Mouse (Mus musculus) heart, adult 9 months (tissue): ENCODE measurements around the gene Inpp4b.

Experiments
- DNase-seq, 2 experiments: peaks; one replicate each; pipeline ENCODE4 v3.0.0; 2022; ENCODE audit warnings: low spot score in 2 of 2

Inpp4b gene

DNA sequence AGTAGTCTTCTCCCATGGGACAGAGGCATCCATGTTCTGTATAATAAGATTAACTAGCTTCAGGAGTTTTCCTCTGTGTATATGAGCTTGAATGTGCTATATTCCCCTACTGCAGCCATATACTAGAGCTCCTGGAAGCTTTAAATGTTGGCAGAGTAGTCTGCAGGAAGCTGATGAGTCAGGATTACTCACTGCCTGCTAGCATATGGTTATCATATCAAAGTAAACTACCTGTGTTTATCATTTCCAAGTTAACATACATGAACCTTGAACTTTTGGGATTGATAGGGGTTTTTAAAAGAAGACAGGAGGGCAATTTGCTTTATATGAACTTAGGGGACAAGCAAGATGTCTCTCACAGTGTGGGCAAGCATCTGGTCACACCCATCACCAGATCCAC, 498.2 kb downstream of the Inpp4b start:
- no peak for DNase-seq

- DNase-seq, result no peak
Observed at GRCm38 (mm10) chr8:81844104-81844982, 502.0 kb downstream of the Inpp4b start.

DNA sequence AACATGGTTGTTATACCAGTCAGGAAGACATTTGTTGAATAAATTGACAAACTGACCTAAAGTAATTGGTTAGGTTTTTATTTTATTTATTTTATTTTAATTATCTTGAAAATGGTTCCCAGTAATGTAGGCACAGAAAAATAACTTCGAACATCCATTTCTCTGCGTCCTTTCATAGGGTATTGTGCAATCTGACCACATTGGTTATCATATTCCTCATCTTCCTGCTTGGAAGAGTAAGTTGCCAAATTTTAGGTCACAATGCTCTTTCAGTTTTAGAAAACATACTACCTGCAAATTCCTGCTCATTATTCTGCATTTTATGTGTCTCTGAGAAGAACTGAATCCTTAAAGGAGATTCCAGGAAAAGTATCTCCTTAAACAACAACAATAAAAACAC, 505.6 kb downstream of the Inpp4b start:
- DNase-seq, result no peak

DNA sequence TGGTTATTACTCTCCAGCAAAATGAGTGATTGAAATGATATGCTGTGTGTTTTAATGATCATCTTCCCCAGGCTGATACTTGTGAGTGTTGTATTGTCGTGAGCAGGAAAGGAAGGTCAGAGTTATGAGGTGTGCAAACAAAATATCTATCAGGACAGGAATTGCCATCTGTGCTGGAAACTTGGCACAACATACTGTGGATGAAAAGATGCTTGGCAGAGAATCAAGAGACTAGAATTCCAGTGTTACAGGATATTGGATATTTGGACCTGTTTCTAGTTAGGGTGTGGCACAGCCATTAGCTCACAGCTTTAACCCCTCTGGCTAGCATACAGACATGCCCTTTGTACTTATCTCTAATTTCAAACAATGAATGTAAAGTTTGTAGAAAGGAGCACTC, 507.6 kb downstream of the Inpp4b start:
- no peak for DNase-seq

- DNase-seq, result no peak
Observed at GRCm38 (mm10) chr8:81853184-81853583, 510.8 kb downstream of the Inpp4b start.

- peak in 1 of 2 experiments; percentile 2 for DNase-seq
Observed at GRCm38 (mm10) chr8:81854543-81854942, 512.2 kb downstream of the Inpp4b start.

DNA sequence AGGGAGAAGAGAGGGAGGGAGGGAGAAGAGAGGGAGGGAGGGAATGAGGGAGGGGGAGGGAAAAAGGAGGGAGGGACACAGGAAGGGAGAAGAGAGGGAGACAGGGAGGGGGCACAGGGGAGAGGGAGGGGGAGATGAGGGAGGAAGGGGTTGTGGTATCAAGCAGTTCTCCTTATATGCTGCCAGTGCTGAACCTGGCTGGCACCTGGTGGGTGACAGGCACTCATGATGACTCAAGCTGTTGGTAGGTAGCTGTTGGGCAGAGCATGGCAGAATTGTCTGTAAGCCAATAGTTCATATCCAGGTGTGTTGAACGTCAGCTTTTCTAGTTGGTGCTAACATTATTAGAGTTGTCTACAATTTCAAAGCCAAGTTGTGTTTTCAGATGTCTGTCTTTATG, 512.7 kb downstream of the Inpp4b start:
- DNase-seq, result no peak

DNA sequence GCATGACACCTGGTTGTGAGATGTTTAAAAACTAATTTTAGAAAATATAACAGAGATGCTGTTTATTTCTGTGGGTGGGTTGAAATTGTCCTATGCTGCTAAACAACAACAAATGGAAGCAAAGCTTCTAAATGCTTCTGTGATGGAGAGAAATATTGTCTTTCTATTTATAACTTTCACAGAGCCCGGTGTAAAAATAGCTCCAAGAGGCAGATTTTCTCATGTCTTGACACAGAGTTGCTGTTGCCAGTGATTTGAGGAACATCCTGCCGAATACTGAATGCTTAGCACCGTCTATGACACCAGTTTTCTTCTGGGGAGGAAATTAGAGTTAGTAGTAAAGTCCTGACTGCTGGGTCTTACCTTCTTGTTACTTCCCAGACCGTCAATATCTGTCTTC, 513.8 kb downstream of the Inpp4b start:
- DNase-seq, result peak; percentile 14 to 24

DNA sequence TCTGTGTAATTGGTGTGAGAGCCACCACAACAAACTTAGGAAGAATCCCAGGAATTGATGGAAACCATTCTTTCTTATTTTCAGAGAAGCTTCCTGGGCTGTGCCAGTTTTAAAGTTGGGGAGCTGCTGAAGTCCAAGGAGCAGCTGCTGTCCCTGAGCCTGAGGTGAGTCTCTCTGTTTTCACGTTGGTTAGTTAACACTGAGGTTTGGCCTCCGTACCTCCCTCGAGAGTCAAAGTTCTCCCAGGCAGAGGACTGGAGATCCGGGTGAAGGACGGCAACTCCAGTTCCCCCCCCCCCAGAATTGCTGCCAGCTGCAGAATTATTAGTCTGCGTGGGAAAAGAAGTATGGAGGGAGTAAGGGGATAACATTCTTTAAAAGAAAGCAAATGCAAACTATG, 514.3 kb downstream of the Inpp4b start:
- no peak for DNase-seq

GRCm38 (mm10) chr8:81858393-81858792, 516.0 kb downstream of the Inpp4b start:
- DNase-seq, result no peak

- no peak for DNase-seq
Observed at GRCm38 (mm10) chr8:81859805-81860204, 517.4 kb downstream of the Inpp4b start.

DNA sequence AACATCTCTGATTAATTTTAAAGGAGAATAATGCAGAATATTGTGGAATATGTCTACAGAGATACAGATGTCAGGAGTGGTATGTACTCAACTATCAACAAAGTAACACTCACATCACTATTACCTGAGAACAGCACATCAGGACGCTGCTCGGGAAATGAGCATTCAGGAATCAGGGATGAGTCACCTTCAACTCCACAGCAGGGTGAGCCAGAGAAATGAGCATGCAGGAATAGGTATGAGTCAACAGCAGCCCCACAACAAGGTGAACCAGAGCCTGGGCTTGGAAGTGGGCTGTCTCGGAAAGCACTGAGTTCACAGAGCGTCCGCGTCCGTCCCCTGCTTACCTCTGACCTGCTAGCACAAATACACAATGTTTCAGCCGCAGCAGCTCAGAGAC, 519.0 kb downstream of the Inpp4b start:
- no peak for DNase-seq

DNA sequence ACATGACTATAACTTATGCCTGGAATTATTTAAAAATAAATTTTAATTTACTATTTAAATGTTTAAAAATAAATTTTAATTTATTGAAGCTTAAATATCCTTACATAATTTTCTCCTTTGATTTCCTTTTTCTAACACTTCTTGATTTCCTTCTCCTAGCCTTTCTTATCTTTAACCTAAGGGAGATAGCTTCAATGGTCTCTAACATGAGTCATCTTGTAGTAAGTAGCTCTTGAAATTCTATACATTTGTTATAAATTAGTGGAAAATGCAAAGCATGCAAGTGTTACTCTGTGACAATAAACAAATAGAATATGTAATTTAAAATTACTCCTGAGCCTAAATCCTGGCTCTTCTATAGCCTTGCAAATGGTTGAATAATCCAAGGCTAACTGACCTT, 520.4 kb downstream of the Inpp4b start:
- DNase-seq, result no peak

DNA sequence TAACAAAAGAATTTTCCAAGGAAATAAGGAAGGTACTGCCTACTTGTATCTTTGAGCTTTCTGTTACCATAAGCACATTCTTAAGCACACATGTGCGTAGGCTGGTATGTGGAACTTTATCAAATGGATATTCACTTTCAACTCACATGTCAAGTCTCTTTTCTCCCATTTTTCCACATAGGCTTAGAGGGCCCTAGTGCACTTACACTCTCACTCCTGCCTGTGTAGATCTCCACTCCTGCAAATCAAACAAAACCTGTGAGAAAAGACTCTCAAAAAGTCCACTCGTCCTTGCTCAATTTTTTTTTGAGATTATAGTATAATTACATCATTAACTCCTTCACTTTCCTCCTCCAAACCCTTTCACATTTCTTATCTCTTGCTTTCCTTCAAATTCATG, 522.0 kb downstream of the Inpp4b start:
- no peak for DNase-seq

GRCm38 (mm10) chr8:81865664-81866063, 523.3 kb downstream of the Inpp4b start:
- peak; percentile 25 to 45 for DNase-seq

GRCm38 (mm10) chr8:81867020-81867419, 524.7 kb downstream of the Inpp4b start:
- no peak for DNase-seq

DNA sequence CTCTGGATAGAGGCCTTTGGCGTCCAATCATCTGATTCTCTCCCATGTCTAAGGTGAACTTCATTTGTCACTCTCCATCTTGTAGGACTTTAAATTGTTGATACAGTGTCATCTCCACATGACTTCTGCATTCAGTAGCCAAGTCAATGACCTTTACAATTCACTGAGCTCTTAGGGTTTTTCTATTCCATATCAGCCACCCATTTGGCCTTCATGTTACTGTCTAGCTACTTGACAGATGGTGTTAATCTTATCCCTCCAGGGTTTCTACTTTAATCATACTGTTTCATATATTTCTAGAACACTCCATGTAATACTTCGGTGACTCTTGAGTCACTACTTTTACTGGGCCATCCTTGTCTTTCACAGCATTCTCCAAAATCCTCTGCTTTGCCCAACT, 528.1 kb downstream of the Inpp4b start:
- no peak for DNase-seq

DNA sequence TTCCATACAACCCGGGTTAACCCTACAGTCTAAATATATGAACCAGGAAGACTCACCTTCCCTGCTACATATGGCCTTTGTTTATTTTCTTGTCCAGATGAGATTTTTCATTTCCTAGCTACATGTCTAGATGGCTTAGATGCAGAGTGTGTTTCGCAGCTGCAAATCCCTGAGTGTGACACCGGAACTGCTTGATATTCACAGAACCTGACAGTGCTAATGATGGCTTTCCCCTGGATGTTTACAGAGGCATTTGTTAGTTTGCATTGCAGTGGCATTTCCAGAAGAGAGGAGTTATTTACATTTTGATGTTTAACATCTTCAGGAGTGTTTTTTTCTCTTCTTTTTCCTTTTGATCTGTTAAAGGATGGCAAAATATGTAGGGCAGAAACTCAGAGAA, 537.7 kb downstream of the Inpp4b start:
- DNase-seq, result no peak

GRCm38 (mm10) chr8:81884195-81884594, 541.8 kb downstream of the Inpp4b start:
- DNase-seq, result no peak

DNA sequence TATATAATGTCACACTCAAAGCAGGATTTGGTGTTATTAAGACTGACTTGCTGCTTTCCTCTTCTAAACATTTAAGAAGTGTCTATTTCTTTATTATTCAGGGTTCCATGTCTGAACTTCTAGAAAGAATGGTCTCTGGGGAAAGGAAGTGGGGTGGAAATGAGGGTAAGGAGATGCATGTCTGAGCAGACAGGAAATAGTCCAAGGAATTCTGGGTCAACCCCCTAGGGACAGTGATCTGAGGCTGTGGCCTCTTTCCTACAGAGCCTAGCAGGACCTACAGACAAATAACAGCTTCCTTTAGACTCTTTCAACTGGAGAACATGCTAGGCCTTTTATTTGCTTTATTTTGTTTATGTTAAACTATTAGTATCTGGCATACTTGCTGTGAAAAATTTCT, 546.5 kb downstream of the Inpp4b start:
- peak; percentile 23 to 26 for DNase-seq

GRCm38 (mm10) chr8:81893292-81893691, 550.9 kb downstream of the Inpp4b start:
- DNase-seq, result no peak

- DNase-seq, result no peak
Observed at GRCm38 (mm10) chr8:81946812-81947211, 604.5 kb downstream of the Inpp4b start.

DNA sequence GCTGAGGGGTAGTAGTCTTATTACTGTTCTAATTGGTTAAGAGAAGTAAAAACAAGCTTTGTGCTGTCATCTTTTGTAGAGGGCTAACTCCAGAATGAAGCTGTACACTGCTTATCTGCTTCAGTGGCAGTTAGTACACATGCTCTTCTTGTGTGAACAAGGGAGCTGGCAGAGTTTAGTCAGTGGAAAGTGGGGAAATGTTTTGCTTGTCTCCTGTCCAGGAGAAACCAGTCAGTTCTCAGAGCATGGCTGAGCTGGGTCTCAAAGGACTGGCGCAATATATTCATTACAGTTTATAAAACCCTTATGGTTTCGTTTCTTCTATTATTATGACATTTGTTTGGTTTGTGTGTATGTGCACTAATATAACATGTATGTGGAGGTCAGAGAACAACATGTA, 610.7 kb downstream of the Inpp4b start:
- DNase-seq, result no peak

- DNase-seq, result no peak
Observed at GRCm38 (mm10) chr8:81985128-81985665, 642.8 kb downstream of the Inpp4b start.
